Mouse (Mus musculus) common myeloid progenitor, adult 5-6 weeks (primary cell): ENCODE results near the gene Peg10. TPM values are rescaled to one million over a fixed set of nuclear protein-coding genes. Genes with fewer than 3 reads are reported as not detected.

Experiments used
- ATAC-seq: replicated peaks from 2 replicates; pipeline ENCODE4 v1.8.0; 2016; ENCODE audit warnings: low read depth, mild to moderate bottlenecking, moderate TSS enrichment, inconsistent platforms; ENCODE audit not compliant: poor library complexity, severe bottlenecking
- total RNA-seq: library from RNA; stranded (forward); fragments of 200-1000, 187-1606 nt; gene quantifications from 2 replicates; pipeline ENCODE4 v1.2.3, GENCODE M21; 2017

Gene Peg10
- 0.05 and 0.46 TPM in 2 replicates for total RNA-seq

DNA sequence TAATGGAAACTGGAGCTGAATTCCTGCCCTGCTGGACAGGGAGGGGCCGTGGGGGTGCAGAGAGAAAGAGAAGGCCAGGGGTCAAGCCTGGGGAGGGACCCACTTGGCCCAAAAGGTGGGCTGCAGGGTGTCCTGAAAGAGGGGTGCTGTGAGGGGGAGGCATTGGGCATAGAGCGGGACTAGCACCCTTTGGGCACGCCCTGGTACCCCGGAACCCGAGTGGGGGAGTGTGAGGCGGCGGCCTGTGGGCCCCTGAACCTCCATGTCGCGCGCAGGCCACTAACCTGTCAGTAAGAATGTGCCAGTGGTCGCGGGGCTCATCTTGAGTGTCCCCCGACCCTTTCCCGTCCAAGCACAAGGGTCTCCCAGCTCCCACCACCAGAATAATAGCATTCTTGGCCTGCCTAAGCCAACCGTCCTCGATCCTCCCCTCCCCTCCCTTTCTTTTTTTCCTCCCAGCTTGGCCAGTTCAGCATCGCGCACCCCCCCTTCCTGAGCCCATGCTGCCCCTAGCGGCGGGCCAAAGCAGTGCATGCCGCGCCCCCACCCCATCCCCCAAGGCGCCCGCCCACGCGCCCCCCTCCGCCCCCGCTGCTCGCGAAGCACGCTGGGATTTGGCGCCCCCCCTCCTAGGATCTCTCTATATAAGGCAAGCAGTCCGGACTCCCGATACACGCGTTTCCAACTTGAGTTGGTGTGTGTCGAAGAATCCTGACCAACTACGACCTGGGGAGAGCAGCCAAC lies at the start of gene Peg10, which contains the start of gene Sgce:
TSS of gene Peg10 (plus strand) at position 611 of the 744 bp plus-strand sequence.
TSS of gene Sgce (minus strand) at position 512 of the 744 bp plus-strand sequence.
- peak; percentile 39; the same call in 1 of the 2 replicates for ATAC-seq

DNA sequence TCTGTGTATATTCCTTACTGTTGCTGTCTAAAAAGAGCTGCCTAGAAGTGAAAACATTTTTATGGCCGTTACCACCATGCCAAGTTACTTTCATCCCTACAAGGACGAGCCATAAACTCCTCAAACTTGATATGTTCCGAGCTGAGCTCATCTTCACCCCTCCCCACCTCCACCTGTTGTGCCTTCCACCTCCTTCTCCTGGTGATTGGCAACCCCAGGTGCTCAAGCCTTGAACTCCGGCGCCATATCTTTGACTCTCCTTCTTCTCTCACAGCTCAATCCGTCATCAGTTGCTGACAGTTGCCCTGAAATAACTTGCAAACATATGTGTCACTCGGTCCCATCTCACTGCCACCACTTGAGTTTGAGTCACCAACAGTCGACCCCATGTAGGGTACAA lies 45.5 kb upstream of the Peg10 start:
- no peak for ATAC-seq

DNA sequence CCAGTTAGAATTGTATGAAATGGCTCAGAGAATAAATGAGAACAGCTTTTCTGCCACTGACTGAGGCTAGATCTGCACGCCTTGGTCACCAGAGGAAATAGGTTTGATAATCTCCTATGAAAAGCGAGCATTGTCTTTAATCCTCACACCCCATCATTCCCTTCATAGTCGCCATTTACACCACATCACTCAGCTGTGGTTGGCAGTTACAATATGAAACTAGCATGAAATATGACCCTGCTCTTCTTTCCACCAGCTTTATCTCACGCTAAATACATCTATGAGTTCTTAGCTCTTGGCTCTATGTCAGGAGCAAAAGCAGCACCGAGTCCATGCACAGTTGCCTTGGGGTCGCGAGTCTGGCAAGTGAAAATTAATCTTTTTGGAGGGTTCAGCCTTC lies 43.2 kb upstream of the Peg10 start:
- no peak for ATAC-seq

DNA sequence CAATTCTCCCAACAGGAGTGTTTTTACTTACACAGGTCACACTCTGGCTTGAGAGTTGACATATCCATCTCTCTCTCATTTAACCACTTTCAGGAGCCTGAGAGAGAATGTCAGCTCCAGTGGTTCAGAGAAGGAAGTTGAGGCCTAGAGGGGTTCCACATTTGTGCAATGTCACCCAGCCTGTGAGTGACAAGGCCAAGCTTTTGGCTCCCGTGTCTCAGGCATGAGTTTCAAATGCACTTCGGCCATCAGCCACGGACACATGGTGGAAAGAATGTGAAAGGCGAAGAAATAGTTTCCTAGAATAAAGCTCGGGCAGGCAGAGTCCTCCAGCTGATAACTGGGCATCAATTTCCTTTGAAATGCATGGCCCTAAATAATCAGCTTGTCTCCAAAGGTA lies 40.7 kb upstream of the Peg10 start:
- peak; percentile 62 for ATAC-seq

DNA sequence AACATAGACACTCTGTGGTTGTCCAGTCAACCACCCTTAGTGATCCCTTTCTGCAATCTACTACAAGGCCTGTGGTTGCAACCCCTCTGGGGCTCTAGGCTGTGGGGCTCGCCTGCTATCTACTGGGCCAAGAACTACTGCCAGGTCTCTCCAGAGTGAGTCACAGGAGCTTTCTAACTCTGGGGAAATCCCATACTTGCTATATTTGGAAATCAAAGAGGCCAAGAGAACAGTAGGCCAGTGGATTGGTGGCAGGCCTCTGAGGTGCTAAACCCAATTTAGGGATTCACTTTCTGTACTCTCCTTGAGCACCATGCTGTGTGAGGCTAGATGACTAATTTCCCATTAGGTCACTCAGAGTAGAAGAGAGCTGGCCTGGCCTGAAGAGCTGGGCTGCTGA lies 38.1 kb upstream of the Peg10 start:
- no peak for ATAC-seq

DNA sequence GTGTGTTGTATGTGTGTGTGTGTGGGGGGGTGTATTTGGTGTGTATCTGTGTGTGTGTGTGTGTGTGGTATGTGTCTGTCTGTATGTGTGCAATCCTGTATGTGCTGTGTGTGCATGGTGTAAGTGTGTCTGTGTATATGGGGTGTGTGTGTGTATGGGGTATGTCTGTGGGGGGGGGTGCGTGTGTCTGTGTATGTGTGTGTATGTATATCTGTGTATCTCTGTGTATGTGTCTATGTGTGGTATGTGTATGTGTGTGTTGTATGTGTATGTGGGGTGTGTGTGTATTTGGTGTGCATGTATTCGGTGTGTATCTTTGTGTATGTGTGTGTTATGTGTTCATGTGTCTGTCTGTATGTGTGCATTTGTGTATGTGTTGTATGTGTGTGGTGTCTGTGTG lies 30.9 kb upstream of the Peg10 start:
- ATAC-seq, result no peak

DNA sequence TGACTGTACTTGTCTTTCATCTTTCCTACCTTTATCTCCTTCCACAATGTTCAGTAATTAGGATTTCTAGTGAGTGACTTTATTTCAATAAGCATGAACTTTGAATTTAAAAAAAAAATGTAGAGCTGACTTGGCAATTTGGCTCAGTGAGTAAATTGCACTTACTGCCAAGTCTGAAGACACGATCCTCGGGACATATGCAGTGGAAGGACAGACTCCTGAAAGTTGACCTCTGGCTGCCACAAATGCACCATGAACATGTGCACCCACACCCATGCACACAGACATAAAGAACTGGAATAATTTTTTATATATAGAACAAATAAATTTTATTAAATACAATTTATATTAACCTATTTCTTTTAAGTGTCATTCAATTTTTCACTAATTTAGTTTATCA lies 29.8 kb upstream of the Peg10 start:
- no peak for ATAC-seq

DNA sequence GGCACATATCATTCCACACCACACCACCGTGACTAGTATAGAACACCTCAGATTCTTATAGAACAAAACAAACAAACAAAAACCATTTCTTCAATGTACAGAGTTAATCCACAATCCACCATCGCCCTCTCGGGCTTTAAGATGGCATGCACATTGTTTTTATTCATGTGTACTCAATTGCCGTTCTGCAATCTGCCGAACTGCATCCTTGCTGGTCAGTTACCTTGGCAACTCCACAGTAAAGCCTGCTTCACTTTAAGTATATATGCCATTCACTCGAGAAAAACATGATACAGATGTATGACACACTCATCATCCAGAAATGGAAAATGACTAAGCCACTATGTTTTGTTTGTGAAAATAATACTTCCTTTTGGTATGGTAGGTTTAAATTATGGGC lies 25.0 kb upstream of the Peg10 start:
- ATAC-seq, result no peak

DNA sequence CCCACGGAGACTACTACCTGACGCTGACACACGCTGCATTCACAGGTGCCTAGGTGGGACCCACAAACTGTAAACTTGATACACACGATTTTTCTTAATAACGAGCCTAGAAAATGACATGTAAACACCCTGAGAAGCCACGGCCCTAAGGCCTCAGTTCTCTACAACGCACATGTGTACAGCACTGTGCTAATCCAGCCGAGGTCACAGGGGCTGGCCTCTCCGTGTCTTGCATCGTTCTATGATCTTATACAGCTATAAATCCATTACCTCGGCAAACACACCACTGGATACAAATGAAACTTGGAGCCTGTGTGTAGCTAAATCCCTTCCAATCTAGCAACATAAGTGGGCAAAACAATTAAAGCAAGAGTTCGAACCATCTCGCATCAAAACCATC lies 24.4 kb upstream of the Peg10 start:
- ATAC-seq, result no peak

DNA sequence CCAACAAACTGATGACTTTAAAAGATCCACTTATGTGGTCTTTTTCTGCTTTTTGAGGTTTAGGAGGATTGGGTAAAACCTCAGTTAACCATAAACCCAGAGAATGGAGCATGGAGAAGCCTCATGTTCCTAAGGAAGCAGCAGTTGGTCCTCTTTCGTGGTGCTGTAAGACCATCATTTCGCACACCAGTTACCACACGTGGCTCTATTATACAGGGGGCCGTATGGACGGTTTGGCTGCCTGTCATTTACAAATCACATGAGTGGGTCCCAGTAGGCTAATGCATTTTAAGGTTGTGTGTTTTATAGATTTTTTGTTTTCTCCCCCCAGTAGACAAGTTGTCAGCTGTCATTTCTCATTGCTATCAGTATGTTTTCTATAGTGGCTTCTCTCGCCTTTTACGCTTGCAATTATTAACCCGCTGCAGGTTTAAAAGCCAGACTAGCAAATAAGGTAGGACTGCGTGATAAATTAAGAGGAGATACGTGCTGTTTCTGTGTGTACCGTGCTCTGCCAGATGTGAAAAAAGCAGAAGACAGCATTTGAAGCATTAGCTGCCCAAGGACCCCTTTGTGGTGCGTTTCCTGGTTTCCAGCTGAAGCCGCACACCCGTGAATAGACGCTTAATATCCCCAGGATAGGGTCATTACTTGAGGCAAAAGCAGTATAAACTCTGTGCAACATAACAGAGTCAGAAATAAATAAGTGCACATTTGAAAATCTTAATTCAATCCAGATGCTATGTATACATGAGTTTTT lies 22.9 kb upstream of the Peg10 start:
- ATAC-seq, result no peak

DNA sequence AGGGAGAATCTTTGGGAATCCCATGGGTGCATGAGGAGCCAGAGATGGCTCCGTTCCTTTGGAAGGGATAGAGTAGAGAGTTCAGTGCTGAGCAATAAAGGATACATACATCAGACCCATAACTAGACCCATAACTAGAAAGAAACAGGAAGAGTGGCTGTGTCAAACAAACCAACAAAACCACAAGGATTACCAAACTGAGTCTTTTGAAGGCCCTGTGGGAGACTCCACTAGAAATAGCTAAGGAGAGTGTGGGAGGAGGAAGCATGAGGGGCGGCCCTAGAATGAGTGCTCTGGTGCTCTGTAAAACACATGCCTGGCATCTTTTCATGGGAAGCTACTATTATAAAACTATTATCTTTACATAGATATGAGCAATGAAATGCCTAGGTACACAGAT lies 18.8 kb upstream of the Peg10 start:
- peak; percentile 94 for ATAC-seq

DNA sequence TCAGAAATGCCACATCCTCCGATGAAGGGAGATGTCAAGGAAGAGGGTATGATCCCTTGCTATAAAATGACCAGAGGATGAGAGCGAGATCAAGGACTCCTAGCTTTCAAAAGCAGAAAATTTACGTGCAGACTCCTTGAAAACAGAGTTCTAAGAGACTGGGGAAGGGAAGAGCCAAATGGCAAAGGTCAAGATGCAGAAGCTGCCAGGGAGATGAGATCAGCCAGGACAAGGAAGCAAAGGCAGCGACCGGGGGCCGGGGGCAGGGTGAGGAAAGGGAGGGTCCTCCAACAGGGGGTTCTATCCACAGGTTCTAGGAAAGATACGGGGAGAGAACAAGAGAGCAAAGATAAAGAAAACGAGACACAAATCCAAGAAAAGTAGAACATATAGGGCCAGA lies 15.4 kb upstream of the Peg10 start:
- no peak for ATAC-seq

DNA sequence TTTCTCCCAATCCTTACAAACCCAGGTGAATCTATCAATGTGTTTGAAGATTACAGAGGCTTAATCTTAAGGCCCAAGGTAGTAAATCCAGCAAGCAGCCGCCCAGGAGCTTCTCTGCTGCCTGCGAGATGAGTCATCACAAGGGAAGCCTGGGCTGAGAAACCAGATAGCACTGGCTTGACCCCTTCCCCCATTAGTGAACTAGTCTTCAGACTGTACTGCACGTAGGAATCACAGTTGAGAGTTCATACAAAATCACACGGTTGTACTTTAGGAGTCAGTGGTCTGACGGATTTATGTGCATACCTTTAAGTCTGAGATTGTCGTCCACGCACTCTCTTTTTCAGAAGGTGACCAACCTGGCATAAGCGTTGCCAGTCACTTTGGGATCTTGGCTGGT lies 13.9 kb upstream of the Peg10 start:
- no peak for ATAC-seq

DNA sequence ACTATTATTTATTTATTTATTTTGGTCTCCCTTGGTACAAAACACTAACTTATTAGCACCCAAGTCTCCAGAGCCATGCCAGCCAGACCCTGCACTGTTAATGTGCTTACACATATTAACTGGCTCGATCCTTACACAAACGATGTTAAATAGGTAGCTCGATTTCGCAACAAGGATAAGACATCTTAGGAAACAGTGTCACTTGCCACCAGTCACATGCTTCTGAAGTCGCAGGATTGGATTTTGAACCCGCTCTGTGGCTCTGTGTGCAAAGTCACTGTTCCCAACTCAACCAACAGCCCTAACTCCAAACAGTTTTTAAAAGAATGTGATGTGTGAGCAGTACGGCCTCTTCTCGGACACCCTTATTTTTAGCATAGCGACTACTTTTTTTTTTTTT lies 10.7 kb upstream of the Peg10 start:
- no peak for ATAC-seq

DNA sequence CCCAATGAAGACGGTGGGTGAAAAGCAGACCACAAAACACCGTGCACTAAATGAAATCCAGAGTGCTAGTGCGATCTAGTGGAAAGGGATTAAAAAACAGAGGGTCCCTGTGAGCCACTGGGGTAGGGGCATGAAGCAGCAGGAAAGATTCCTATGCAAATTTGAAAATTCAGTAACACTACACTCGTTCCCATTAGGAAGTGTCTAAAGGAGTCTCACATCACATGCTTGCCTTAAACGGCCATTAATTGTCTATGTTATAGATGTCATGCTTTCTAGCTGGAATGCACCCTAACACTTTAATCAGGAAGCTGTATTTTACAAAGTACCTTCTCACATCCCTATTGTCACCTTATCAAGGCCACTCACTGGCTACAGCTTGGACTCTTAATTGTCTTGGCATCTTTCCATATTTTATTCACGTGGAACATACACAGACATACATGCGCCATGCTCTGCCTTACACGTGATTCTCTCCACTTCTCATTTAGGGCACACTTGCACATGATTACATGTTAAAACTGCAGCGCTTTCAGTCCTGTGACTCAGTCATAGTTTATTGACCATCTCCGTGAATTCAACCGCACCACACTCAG lies 9.0 kb upstream of the Peg10 start:
- no peak for ATAC-seq

DNA sequence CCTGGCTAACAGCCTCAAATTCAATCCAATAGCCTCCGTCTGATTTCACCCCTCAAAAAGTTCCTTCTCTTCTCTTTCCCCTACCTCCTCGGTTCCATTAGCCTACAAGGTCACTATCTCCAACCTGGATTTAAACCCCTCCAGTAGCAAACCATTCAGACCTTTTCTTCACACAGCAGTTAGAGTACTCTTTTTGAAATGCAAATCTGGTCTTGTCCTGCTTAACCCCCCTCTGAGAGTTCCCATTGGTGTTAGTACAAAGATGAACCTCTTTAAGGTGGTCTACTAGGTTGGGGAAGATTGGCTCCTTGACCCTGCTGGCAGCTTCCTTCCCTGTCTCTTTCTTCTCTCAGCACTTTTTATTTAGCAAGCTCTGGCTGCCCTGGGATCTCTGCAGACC lies 8.4 kb upstream of the Peg10 start:
- no peak for ATAC-seq

DNA sequence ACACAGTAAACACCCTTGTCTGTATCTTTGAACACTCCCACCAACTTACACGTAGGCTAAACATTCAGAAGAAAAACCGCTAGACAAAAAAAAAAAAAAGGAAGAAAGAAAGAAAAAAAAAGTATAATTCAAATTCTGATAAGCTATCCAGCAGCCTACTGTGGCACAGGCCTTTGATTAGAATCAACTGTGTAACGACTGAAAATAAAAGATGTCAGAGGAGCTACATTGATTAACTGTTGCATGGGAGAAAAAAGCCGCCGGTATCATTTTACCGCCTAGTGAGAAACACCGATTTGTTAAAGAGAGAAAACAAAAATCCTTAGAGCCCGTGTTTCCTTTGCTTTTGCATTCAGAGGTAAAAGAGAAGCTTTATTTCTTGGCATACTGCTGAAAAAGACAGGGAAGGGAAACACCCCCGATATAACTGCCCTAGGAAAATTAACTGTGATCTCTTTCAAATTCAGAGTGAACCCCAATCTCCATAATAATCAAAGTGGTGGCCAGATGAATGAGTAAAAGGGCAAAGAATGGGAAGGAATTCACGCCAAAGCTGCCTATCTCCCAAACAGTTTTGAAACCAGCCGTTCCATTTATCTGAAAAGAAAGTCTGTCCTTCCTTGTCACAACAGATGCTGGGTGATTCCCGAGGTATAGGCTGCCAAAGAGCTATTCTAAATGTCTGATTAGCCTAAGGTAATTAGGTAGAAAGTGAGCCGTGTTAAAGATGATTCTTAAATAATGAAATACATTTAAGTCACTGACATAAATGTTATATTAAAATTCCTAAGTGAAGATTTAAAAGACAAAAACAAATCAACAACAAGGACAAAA lies 7.4 kb upstream of the Peg10 start:
- ATAC-seq, result no peak

DNA sequence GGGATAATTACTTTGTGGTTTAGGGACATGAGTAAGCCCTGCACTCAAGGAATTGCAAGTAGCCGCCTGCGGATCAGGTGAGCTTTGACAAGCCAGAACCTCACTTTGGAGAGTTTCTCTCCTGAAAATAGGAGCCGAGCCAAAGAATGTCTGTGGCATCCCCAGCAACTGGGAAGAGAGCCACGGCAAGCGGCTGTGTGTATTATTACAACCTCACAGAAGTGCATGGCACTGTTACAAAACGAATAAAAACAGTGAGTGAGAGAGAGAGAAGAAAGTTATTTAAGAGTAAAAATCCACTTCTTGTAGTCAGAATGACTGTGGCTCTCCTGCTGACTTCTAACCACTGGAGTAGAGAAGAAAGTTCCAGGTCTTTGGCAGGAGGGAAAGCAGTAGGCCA lies 6.6 kb upstream of the Peg10 start:
- no peak for ATAC-seq

DNA sequence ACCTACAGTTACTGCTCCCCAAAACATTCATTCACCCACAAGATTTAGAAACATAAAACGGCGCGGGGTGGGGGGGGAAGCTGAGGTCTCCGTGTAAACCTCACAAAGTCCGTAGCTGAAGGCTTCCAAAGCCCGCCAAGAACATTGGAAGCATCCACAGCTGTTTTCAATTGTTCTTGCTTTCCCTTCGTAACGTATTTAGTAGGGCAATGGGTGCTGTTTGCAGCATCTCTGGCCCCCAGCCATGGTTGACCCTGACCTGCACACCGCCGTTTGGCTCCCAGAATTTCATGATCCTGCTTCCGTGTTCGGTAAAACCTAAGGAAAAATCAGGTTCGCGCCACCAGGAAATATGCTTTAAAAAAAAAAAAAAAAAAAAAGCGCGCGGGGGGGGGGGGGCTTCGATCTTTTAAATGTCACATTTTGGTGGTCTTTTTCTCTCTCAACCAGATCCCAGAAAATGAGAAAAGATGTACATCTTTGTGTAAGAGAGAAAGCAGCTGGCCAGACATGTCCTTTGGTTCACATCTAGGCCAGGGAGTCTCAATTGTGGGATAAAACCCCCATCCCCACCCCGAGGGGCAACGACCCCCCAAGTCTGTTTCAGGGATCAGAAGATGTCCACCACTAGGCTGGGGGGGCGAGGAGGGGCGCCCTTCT lies 940 bp upstream of the Peg10 start:
- ATAC-seq, result no peak
